Mouse (Mus musculus) yolk sac, embryonic 10.5 days (tissue): Measurements from ENCODE around the gene Nemp1.

ENCODE experiments used
- DNase-seq: peaks from one replicate; pipeline ENCODE4 v3.0.0-alpha.2; 2017; ENCODE audit warnings: low spot score

Nemp1 gene

DNA sequence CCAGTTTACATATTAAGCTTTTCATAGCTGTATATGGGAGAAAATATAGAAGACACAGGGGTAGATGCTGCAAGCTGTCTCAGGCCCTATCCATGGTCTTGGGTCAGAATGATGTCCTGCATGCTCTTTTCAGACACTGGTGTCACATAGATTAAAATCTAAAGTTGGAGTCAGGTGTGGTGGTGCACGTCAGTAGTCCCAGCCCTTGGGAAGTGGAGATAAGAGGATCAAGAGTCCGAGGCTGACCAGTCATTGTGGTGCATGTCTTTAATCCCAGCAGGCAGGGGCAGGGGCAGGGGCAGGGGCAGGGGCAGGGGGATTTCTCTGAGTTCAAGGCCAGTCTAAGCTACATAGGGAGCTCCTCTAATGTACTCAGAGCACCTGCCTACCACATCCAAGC lies 20.9 kb upstream of the Nemp1 start:
- no peak for DNase-seq

DNA sequence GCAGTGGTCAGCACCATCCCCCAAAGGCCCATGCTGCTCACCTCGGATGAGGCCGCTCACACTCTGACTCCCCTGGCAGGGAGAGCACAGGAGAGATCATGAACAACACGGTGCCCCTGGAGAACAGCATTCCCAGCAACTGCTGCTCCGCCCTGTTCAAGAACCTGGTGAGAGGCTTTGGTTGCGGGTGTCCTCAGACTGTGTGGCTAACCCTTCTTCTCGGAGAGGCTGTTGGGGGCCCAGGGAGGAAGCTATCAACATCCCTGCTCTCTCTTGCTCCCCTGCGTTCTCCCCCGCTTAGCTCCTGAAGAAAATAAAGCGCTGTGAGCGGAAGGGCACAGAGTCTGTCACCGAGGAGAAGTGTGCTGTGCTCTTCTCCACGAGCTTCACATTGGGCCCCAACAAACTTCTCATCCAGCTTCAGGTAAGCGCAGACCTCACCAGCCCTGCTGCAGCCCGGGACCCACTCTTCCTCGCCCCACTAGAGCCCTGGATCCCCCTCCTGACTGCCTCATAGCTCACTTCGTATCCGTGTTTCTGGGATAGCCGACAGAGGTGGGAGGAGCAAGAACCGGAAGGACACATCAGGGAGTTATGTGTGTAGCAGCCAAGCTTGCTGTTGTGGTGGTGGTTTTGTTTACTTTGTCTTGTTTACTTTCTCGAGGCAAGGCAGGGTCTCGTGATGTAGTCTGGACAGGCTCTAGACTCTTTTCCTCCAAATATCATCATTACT lies 13.6 kb upstream of the Nemp1 start:
- peak; percentile 57 for DNase-seq

GRCm38 (mm10) chr10:127654970-127655579 lies 11.6 kb upstream of the Nemp1 start:
- DNase-seq, result no peak

GRCm38 (mm10) chr10:127657617-127658016 lies 9.1 kb upstream of the Nemp1 start:
- peak; percentile 29 for DNase-seq

DNA sequence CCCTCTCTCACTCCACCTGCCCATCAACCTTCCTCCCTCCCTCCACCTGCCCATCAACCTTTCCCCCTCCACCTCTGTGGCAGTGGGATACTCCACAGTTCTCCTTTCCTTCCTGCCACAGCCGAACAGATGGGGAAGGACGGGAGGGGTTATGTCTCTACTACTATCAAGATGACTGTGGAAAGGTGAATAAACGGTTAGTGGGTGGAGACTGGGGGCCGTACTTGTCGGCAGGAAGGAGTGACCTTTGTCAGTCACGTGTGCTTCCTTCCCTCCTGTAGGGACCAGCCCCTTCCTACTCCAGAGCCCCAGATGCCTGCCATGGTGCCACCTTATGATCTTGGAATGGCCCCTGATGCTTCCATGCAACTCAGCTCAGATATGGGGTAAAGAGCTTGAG lies 8.6 kb upstream of the Nemp1 start:
- peak; percentile 82 for DNase-seq

GRCm38 (mm10) chr10:127659551-127659950 lies 7.2 kb upstream of the Nemp1 start:
- no peak for DNase-seq

DNA sequence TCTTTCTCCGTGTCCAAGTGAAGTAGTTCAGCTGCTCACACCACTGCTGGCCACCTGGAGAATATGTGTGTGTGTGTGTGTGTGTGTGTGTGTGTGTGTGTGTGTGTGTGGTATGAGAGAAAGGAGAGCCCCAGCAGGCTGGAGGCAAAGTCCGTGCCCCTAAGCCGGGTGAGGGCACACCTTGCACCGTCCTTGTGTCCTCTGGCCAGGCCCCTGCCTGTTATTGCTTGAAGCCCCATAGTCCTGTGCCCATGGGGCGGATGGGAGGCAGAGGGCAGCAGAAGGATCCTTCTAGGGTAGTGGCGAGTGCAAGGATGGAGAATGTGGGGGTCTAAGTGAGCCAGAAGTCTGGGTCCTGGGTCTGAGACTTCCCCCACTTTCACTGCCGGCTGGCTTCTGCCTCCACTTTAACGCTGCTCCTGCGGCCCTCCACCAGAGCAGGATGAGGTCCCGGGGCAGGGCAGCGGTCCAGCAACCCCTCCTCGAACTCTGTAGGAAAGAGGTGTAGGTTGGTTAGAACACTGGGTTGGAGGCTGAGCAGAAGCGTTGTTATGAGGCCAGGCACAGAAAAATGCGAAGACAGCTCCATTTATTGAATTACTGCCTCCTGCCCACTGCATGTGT lies 5.3 kb upstream of the Nemp1 start:
- DNase-seq, result no peak

GRCm38 (mm10) chr10:127661915-127662663 lies 4.6 kb upstream of the Nemp1 start:
- DNase-seq, result peak; percentile 65

GRCm38 (mm10) chr10:127662666-127663253 lies 3.9 kb upstream of the Nemp1 start:
- DNase-seq, result no peak

GRCm38 (mm10) chr10:127663590-127663989 lies 3.1 kb upstream of the Nemp1 start:
- no peak for DNase-seq

GRCm38 (mm10) chr10:127664166-127664565 lies 2.5 kb upstream of the Nemp1 start:
- no peak for DNase-seq

GRCm38 (mm10) chr10:127664891-127665290 lies 1.8 kb upstream of the Nemp1 start:
- no peak for DNase-seq

DNA sequence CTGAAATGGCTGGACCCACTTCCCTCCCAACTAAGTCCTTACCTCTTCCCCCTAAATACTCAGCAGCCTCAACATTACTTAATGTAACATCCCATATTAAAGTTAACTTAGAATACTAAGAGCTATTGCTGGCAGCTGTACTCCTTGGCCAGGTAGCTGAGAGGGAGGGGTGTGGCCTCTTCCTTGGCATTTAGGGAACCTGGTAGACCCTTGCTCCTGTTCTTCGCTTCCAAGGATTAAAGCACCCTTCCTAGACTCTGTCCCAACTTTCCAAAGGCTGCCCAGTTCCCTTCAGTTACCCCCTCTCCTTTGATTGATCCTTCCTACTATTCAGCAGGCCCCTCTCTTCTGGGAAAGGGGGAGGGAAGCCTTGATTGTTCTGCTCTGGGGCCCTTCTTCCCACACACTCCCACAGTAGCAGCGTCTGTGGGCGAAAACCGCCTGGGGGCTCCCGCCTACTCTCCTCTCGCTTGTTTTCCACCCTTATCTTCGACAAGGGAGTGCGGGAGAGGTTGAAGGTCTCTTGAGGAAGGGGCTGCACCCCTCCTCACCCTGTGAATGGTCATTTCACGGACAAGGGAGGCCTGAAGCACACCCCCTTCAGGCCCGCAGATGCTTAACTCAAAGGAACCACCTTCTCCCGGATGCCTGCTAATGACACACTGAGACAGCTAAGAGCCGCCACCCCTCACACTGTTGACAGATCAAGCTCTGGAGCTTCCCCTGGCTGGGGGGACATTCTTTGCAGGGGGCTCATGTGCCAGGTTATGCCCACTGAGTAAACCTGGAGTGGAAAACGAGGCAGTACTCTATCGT lies 1.1 kb upstream of the Nemp1 start:
- DNase-seq, result no peak

GRCm38 (mm10) chr10:127667269-127668092 lies 780 bp downstream of the Nemp1 start:
- peak; percentile 89 for DNase-seq

GRCm38 (mm10) chr10:127668093-127669050 lies 1.7 kb downstream of the Nemp1 start, which contains the start of gene Nab2:
Nab2 (minus strand) TSS chr10:127668568.
- DNase-seq, result peak; percentile 56

GRCm38 (mm10) chr10:127669170-127669569 lies 2.5 kb downstream of the Nemp1 start:
- DNase-seq, result no peak

DNA sequence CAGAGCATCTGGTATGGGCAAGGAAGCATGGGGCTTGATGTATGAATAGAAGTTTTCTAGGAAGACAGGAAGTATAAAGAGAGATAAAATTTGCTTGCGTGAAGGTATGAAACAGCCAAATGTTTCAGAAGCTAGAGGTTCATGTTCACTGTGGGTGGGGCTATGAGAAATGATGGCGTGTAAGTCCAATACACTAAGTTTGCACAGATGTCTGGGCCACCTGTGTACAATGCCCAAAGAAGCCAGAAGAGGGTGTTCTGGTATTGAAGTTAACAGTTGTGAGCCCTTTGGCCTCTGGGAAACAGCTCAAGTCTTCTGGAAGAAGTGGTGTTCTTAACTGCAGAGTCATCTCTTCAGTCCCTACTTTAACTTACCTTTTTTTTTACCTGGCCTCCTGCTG lies 3.5 kb downstream of the Nemp1 start:
- no peak for DNase-seq

DNA sequence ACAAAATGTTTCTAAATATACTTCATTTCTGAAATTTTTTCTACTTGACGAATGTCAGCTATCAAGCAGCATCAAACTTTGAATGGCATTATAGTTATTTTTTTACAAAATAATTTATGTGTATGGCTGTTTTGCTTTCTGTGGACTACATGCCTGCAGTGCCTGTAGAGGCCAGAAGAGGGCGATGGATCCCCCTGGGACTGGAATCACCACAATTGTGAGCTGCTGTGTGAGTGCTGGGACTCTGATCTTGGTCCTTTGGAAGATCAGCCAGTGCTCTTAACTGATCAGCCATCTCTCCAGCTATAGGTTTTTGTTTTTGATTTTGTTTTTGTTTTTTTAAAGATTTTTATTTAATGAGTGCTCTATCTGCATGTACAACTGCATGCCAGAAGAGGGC lies 4.6 kb downstream of the Nemp1 start:
- DNase-seq, result no peak

DNA sequence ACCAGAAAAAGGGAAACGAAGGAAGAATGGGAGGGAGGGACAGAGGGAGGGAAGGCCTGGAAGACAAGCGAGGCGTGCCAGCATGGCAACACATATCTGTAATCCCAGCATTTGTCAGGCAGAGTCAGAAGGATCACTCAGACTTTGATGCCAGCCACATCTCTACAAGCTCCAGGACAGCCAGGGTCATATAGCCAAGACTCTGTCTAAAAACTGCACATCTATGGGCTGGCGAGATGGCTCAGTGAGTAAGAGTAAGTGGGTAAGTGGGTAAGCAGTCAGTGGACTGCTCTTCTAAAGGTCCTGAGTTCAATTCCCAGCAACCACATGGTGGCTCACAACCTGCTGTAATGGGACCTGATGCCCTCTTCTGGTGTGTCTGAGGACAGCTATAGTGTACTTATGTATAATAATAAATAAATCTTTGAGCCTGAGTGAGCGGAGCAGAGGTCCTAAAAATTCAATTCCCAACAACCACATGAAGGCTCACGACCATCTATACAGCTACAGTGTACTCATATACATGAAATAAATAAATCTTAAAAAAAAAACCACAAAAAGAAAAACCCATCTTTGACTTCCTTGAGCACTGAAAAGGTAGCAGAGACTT lies 7.5 kb downstream of the Nemp1 start:
- no peak for DNase-seq
